Mouse (Mus musculus): Measurements from ENCODE around the gene Cd40lg.

Cd40lg gene

DNA sequence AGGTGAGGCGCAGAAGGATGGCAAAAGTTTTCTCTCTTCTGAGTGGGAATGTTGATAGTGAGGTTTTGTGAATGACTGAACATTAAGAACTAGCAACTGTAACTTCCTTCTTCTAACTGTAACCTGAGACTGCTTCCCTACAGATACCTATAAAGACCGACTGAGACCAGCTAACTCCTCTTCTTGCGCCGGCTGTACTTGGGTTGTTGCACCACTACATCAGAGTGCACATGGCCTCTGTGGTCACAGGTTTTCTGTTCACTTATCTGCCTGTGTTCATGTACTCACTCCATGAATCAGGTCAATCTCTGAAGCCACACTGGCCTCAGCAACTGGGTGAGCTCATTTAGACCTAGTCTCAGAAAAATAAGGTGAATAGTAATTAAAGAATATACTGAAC is 51.6 kb downstream of the Cd40lg start:
- no peak for DNase-seq (ENCODE audit: low read depth)

Measured in c-Kit-positive CD71-positive TER-119-negative erythroid progenitor cells, embryonic 14.5 days (primary cell).